Mouse (Mus musculus) liver, embryonic 14.5 days (tissue): ENCODE results near the gene Samd14. TPM values are rescaled to one million over a fixed set of nuclear protein-coding genes. Genes with fewer than 3 reads are reported as not detected.

Experiments used
- ATAC-seq: fragments of 200-750 bp; cut with Nextera tagmentation; 2 replicates; pipeline ENCODE4 v1.8.0; 2017; ENCODE audit warnings: moderate number of reproducible peaks, mild to moderate bottlenecking, moderate library complexity; ENCODE audit not compliant: insufficient read depth
- DNase-seq, 3 experiments: peaks; one replicate each; pipeline ENCODE4 v3.0.0-alpha.2; 2012 to 2013; ENCODE audit warnings: low read depth in 3 of 3, low spot score in 3 of 3
- H3K27ac ChIP-seq: fragments of 300-500 bp; sonication (generic); 2 replicates; pipeline ENCODE4 v1.5.1; 2014; ENCODE audit warnings: moderate library complexity, mild to moderate bottlenecking, control low read depth, inconsistent platforms
- H3K27me3 ChIP-seq: fragments of 300-500 bp; sonication (generic); 2 replicates; pipeline ENCODE4 v1.6.1; 2014; ENCODE audit warnings: mild to moderate bottlenecking, low read length, moderate library complexity; ENCODE audit not compliant: control insufficient read depth, insufficient read depth
- H3K36me3 ChIP-seq: fragments of 300-500 bp; sonication (generic); replicated peaks from 2 replicates; pipeline ENCODE4 v1.6.1; 2014; ENCODE audit warnings: low read depth; ENCODE audit not compliant: control insufficient read depth, insufficient read depth
- H3K4me1 ChIP-seq, 2 experiments: fragments of 200-500 bp in 1 of 2; fragments of 300-500 bp in 1 of 2; sonication (generic) in 1 of 2; replicated peaks; 2 replicates each; pipeline ENCODE4 v1.6.1; 2012 to 2014; ENCODE audit warnings: antibody characterized with exemption in 1 of 2, inconsistent platforms in 1 of 2, low read length in 1 of 2; ENCODE audit not compliant: control insufficient read depth in 2 of 2, insufficient read depth in 2 of 2
- H3K4me2 ChIP-seq: fragments of 300-500 bp; sonication (generic); 2 replicates; pipeline ENCODE4 v1.6.1; 2014; ENCODE audit warnings: low read depth, mild to moderate bottlenecking, control low read depth, moderate library complexity
- H3K4me3 ChIP-seq, 2 experiments: fragments of 200-500 bp in 1 of 2; fragments of 300-500 bp in 1 of 2; sonication (generic) in 1 of 2; 2 replicates each; pipeline ENCODE4 v1.5.1; 2012 to 2014; ENCODE audit warnings: low read depth in 2 of 2, low read length in 2 of 2, mild to moderate bottlenecking in 2 of 2, control low read depth in 1 of 2, inconsistent platforms in 1 of 2, moderate library complexity in 1 of 2; ENCODE audit not compliant: insufficient read depth in 1 of 2
- H3K9ac ChIP-seq: fragments of 300-500 bp; sonication (generic); replicated peaks from 2 replicates; pipeline ENCODE4 v1.6.1; 2014; ENCODE audit warnings: mild to moderate bottlenecking, control low read depth, moderate library complexity
- H3K9me3 ChIP-seq: fragments of 300-500 bp; sonication (generic); 2 replicates; pipeline ENCODE4 v1.6.1; 2016; ENCODE audit warnings: low read length, mixed read lengths; ENCODE audit not compliant: control insufficient read depth
- CTCF ChIP-seq: IDR thresholded peaks from 2 replicates; pipeline ENCODE4 v1.5.1; 2016; ENCODE audit warnings: antibody characterized with exemption, low read depth, control low read depth
- EP300 ChIP-seq: IDR thresholded peaks from 2 replicates; pipeline ENCODE4 v1.6.1; 2016; ENCODE audit warnings: antibody characterized with exemption, low read depth
- WGBS: fragments of 180-500 bp; shearing (Covaris S2); extraction: QIAGEN DNeasy Blood & Tissue Kit; methylation state at CpG from one replicate; pipeline ENCODE4 v1.1.7; 2014; ENCODE audit not compliant: insufficient replicate concordance; 5-methylcytosine and 5-hydroxymethylcytosine counted together
- polyA plus RNA-seq, 2 experiments: library from polyadenylated mRNA; depleted of rRNA in 1 of 2; stranded (reverse) in 1 of 2; unstranded in 1 of 2; fragments of >200 nt; fragmentation: Nextera tagmentation in 1 of 2; extraction: Ambion mirVana in 1 of 2; gene quantifications; 2 replicates each; pipeline versions ENCODE4 v1.2.1 to v1.2.3; 2012 to 2014

Gene Samd14
- polyA plus RNA-seq, 2 experiments: 24.7 to 33.1 TPM

DNA sequence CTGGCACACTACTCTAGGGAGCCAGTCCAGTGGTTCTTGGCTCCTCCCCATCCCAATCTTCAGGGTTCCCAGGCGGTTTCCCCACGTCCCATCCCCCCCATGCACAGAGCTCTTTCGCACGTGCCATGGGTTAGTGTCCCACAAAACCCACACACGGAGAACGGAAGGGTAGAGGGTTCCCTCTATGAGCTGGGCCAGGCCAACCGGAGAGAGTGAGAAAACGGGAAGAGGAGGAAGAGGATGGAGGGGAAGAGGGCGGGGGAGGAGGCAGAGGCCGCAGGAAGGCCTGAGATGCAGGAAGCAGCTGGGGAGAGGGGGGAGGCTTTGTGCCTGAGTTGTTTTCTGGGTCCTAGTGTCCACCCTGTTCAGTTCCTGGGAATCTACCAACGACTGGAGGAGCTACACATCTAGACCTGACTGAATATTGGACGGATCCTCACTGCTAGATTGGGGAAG, 20.1 kb upstream of the Samd14 start:
- Histone ChIP-seq H3K27ac (peak overlapping the region; percentile 61; the same call in 1 of the 2 replicates), H3K4me2 (peak overlapping the region; percentile 82), H3K36me3 (peaks cover 1% of the 10 kb centered on the region; the same call in 1 of the 2 replicates), H3K4me1 (peaks cover 43 to 58% of the 10 kb centered on the region in 2 experiments), H3K27me3 (no peaks in the 10 kb centered on the region), H3K9ac (peak overlapping the region; percentile 96), H3K9me3 (no peaks in the 10 kb centered on the region), H3K4me3 (peak overlapping the region; percentile 77 to 96)
- peak; percentile 79 to 88 (median 83) for DNase-seq
- peak; percentile 55 for ATAC-seq
- under 1% methylated on average over 12 of the region's 12 CpGs for WGBS
- peak; percentile 8; the same call in 1 of the 2 replicates for TF ChIP-seq CTCF
- no peak for TF ChIP-seq EP300

DNA sequence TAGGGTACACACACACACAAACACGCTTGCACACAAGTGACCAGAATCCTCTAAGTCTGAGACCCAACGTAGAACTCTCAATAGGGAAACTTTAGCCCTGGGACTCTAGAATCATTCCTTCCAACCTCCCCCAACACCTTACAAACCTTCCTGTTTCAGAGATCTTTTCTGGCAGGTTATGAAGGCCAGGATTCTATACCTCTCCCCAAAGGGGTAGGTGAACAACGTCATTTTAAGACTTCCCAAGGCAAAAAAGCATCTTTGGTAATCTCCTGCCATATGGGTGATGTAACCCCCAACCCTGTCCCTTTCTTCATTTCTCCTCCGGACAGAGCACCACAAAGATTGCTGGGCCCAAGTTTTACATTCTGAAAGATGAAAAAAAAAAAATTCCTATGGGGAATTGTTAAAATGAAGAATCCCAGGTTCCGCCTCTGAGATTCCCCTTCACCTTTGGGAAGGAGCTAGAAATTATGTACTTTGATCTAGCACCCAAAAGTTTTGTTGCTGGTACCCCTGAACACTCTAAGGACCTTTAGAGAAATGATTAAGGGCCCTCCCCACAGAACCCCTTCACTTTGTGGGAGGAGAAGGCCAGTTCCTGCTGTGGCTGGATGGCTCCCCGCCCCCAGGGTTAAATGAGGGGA, 19.5 kb upstream of the Samd14 start:
- Histone ChIP-seq H3K27me3 (no peaks in the 10 kb centered on the region), H3K4me1 (peaks cover 46 to 58% of the 10 kb centered on the region in 2 experiments), H3K36me3 (peaks cover 6% of the 10 kb centered on the region; the same call in 1 of the 2 replicates), H3K4me3 (peak overlapping the region; percentile 77 to 96), H3K4me2 (peak overlapping the region; percentile 82), H3K9me3 (no peaks in the 10 kb centered on the region), H3K9ac (peak overlapping the region; percentile 96), H3K27ac (peak overlapping the region; percentile 61)
- ATAC-seq (peak; percentile 9; the same call in 1 of the 2 replicates), DNase-seq (no peak)
- TF ChIP-seq EP300 (no peak), CTCF (no peak)
- WGBS: 32% methylated on average over 6 of the region's 6 CpGs

DNA sequence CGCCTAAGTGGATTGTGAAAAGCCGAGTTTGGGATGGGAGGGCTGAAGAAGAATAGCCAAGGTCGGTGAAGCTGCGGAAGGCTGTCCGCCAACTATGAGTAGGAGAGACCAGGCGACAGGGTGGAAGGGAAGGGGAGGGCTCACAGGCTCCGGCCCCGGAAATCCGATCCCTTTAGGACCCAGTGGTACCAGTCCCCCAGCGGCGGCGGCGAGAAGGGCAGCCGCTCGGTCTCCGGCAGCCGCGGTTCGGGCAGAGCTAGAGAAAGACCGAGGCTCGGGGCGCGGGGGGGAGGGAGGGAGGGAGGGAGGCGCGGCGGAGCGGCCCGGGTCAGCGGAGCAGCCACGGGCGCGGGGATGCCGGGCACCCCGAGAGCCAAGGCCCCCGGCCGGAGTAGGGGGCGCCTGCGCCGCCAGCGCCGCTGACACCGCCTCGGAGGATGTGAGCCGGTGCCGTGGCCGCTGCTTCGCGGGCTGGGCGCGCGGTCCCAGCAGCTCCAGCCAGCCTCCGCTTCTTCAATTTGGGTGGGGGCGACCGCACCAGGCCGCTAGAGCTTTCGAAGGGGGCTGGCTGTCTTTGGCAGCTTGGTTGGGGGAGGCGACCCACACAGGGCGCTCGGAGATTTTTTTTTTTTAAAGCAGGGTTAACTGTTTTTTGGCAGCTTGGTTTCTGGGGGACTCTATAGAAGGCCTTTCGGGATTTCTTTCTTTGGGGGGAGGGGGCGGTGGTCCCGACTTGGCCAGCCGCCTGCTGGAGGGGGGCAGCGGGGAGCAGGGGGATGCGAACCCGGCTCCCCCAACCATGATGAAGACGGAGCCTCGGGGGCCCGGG, 18.7 kb upstream of the Samd14 start, which contains the start of gene Ppp1r9b:
Gene Ppp1r9b, plus strand, starts transcription at position 287 of the 829 bp plus-strand sequence.
- Histone ChIP-seq H3K4me3 (peak within 1 kb of the TSS; percentile 77 to 96), H3K9ac (peak within 1 kb of the TSS; percentile 96), H3K27ac (peak within 1 kb of the TSS; percentile 66), H3K4me1 (peaks cover 51 to 63% of the 10 kb centered on the region in 2 experiments), H3K27me3 (no peaks in the 10 kb centered on the region), H3K36me3 (peaks cover 6% of the 10 kb centered on the region; the same call in 1 of the 2 replicates), H3K9me3 (no peaks in the 10 kb centered on the region), H3K4me2 (peak within 1 kb of the TSS; percentile 82)
- WGBS: under 1% methylated on average over 64 of the region's 69 CpGs
- DNase-seq (peak; percentile 79 to 81 (median 80)), ATAC-seq (peak; percentile 81)
- no peak for TF ChIP-seq EP300
- peak; percentile 87 for TF ChIP-seq CTCF

DNA sequence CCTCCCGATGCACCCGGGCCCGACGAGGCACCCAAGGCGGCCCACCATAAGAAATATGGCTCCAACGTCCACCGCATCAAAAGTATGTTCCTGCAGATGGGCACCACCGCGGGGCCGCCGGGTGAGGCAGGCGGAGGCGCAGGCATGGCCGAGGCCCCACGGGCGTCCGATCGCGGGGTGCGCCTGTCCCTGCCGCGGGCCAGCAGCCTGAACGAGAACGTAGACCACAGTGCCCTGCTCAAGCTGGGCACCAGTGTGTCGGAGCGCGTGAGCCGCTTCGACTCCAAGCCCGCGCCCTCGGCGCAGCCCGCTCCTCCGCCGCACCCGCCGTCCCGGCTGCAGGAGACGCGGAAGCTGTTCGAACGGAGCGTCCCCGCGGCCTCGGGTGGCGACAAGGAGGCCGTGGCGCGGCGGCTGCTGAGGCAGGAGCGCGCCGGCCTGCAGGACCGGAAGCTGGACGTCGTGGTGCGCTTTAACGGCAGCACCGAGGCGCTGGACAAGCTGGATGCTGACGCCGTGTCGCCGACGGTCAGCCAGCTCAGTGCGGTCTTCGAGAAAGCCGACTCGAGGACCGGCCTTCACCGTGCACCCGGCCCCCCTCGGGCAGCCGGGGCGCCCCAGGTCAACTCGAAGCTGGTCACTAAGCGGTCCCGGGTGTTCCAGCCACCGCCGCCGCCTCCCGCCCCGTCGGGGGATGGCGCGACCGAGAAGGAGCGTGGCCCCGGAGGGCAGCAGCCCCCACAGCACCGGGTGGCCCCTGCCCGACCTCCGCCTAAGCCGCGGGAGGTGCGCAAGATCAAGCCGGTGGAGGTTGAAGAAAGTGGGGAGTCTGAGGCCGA, 17.8 kb upstream of the Samd14 start:
- Histone ChIP-seq H3K9ac (peak overlapping the region; percentile 96), H3K27me3 (no peaks in the 10 kb centered on the region), H3K36me3 (peaks cover 12% of the 10 kb centered on the region), H3K4me1 (peaks cover 58 to 66% of the 10 kb centered on the region in 2 experiments), H3K27ac (peak overlapping the region; percentile 66), H3K9me3 (no peaks in the 10 kb centered on the region), H3K4me2 (peak overlapping the region; percentile 82), H3K4me3 (peak overlapping the region; percentile 63 to 96)
- TF ChIP-seq CTCF: no peak
- no peak for TF ChIP-seq EP300
- no peak for DNase-seq
- ATAC-seq: peak; percentile 12; the same call in 1 of the 2 replicates
- WGBS: under 1% methylated on average over 90 of the region's 99 CpGs
